Mouse (Mus musculus): ENCODE measurements around the gene Mgp. TPM values are rescaled to one million over a fixed set of nuclear protein-coding genes. Genes with fewer than 3 reads are reported as not detected.
A peak's percentile ranks its signal among the peaks of the same experiment; 100 is the strongest.

Mgp gene
- polyA plus RNA-seq, 1 experiment from 2014 or later = 274 TPM

GRCm38 (mm10) chr6:136914234-136914633 is 38.6 kb upstream of the Mgp start:
- Histone ChIP-seq H3K4me1 (ENCODE audit: insufficient read depth, low read length) (peaks cover 19% of the 10 kb centered on the region), H3K27ac (ENCODE audit: low read length) (no peak overlapping the region), H3K9me3 (ENCODE audit: low read length) (no peaks in the 10 kb centered on the region; the same call in 1 of the 2 replicates), H3K9ac (replicated peaks; ENCODE audit: low read length) (no peak overlapping the region), H3K36me3 (ENCODE audit: insufficient read depth, low read length) (no peaks in the 10 kb centered on the region), H3K4me2 (replicated peaks; ENCODE audit: low read depth, low read length) (no peak overlapping the region), H3K27me3 (ENCODE audit: insufficient read depth, low read length) (no peaks in the 10 kb centered on the region), H3K4me3 (ENCODE audit: low read length) (no peak overlapping the region)
- ATAC-seq (ENCODE audit: low FRiP score, low TSS enrichment) = no peak
- WGBS = 89% methylated on average over 6 of the region's 6 CpGs

- peak overlapping the region; percentile 48 for H3K4me2 ChIP-seq (replicated peaks; ENCODE audit: low read depth, low read length)
Observed at GRCm38 (mm10) chr6:136913384-136914126, 37.9 kb upstream of the Mgp start.

GRCm38 (mm10) chr6:136912751-136913265 is 37.2 kb upstream of the Mgp start:
- Histone ChIP-seq H3K27me3 (ENCODE audit: insufficient read depth, low read length) (no peaks in the 10 kb centered on the region), H3K4me3 (ENCODE audit: low read length) (no peak overlapping the region), H3K36me3 (ENCODE audit: insufficient read depth, low read length) (no peaks in the 10 kb centered on the region), H3K27ac (ENCODE audit: low read length) (no peak overlapping the region), H3K4me1 (ENCODE audit: insufficient read depth, low read length) (peaks cover 16% of the 10 kb centered on the region), H3K9ac (replicated peaks; ENCODE audit: low read length) (no peak overlapping the region), H3K9me3 (ENCODE audit: low read length) (no peaks in the 10 kb centered on the region; the same call in 1 of the 2 replicates), H3K4me2 (replicated peaks; ENCODE audit: low read depth, low read length) (no peak overlapping the region)
- 92% methylated on average over 1 of the region's 2 CpGs for WGBS
- ATAC-seq (ENCODE audit: low FRiP score, low TSS enrichment) = no peak

More at GRCm38 (mm10) chr6:136913384-136914126, 37.9 kb upstream of the Mgp start:
- Histone ChIP-seq H3K36me3 (ENCODE audit: insufficient read depth, low read length) (no peaks in the 10 kb centered on the region), H3K9me3 (ENCODE audit: low read length) (no peaks in the 10 kb centered on the region; the same call in 1 of the 2 replicates), H3K4me1 (ENCODE audit: insufficient read depth, low read length) (peaks cover 19% of the 10 kb centered on the region), H3K27me3 (ENCODE audit: insufficient read depth, low read length) (no peaks in the 10 kb centered on the region), H3K27ac (ENCODE audit: low read length) (peak overlapping the region; percentile 75), H3K4me3 (ENCODE audit: low read length) (0 out of 2 replicates have a peak overlapping the region, but pooled peaks have one; percentile 11), H3K9ac (replicated peaks; ENCODE audit: low read length) (peak overlapping the region; percentile 45)
- 14% methylated on average over 18 of the region's 18 CpGs for WGBS
- peak; percentile 53; the same call in 1 of the 2 replicates for ATAC-seq (ENCODE audit: low FRiP score, low TSS enrichment)

GRCm38 (mm10) chr6:136910247-136910890 is 34.7 kb upstream of the Mgp start:
- H3K27me3 ChIP-seq (ENCODE audit: insufficient read depth, low read length) = no peaks in the 10 kb centered on the region; the same call in 1 of the 2 replicates
- ATAC-seq (ENCODE audit: low FRiP score, low TSS enrichment) = peak; percentile 29; the same call in 1 of the 2 replicates
- no peaks in the 10 kb centered on the region; the same call in 1 of the 2 replicates for H3K9me3 ChIP-seq (ENCODE audit: low read length)
- H3K4me3 ChIP-seq (ENCODE audit: low read length) = no peak overlapping the region
- H3K4me2 ChIP-seq (replicated peaks; ENCODE audit: low read depth, low read length) = no peak overlapping the region
- H3K9ac ChIP-seq (replicated peaks; ENCODE audit: low read length) = no peak overlapping the region
- peak overlapping the region; percentile 36; the same call in 1 of the 2 replicates for H3K27ac ChIP-seq (ENCODE audit: low read length)
- WGBS = 68% methylated on average over 9 of the region's 9 CpGs
- peaks cover 16% of the 10 kb centered on the region for H3K4me1 ChIP-seq (ENCODE audit: insufficient read depth, low read length)
- H3K36me3 ChIP-seq (ENCODE audit: insufficient read depth, low read length) = no peaks in the 10 kb centered on the region

GRCm38 (mm10) chr6:136906937-136907293 is 31.3 kb upstream of the Mgp start:
- Histone ChIP-seq H3K9ac (replicated peaks; ENCODE audit: low read length) (no peak overlapping the region), H3K36me3 (ENCODE audit: insufficient read depth, low read length) (no peaks in the 10 kb centered on the region), H3K27me3 (ENCODE audit: insufficient read depth, low read length) (no peaks in the 10 kb centered on the region; the same call in 1 of the 2 replicates), H3K27ac (ENCODE audit: low read length) (no peak overlapping the region), H3K9me3 (ENCODE audit: low read length) (no peaks in the 10 kb centered on the region), H3K4me1 (ENCODE audit: insufficient read depth, low read length) (peaks cover 9% of the 10 kb centered on the region; the same call in 1 of the 2 replicates), H3K4me3 (ENCODE audit: low read length) (no peak overlapping the region), H3K4me2 (replicated peaks; ENCODE audit: low read depth, low read length) (no peak overlapping the region)
- ATAC-seq (ENCODE audit: low FRiP score, low TSS enrichment) = no peak; the same call in 1 of the 2 replicates
- 81% methylated on average over 10 of the region's 10 CpGs for WGBS

GRCm38 (mm10) chr6:136906283-136906936 is 30.8 kb upstream of the Mgp start:
- no peaks in the 10 kb centered on the region; the same call in 1 of the 2 replicates for H3K27me3 ChIP-seq (ENCODE audit: insufficient read depth, low read length)
- no peak overlapping the region for H3K27ac ChIP-seq (ENCODE audit: low read length)
- no peak overlapping the region for H3K4me2 ChIP-seq (replicated peaks; ENCODE audit: low read depth, low read length)
- no peak for ATAC-seq (ENCODE audit: low FRiP score, low TSS enrichment)
- peaks cover 9% of the 10 kb centered on the region; the same call in 1 of the 2 replicates for H3K4me1 ChIP-seq (ENCODE audit: insufficient read depth, low read length)
- H3K36me3 ChIP-seq (ENCODE audit: insufficient read depth, low read length) = no peaks in the 10 kb centered on the region
- H3K4me3 ChIP-seq (ENCODE audit: low read length) = no peak overlapping the region
- 83% methylated on average over 19 of the region's 19 CpGs for WGBS
- no peak overlapping the region for H3K9ac ChIP-seq (replicated peaks; ENCODE audit: low read length)
- no peaks in the 10 kb centered on the region for H3K9me3 ChIP-seq (ENCODE audit: low read length)

- H3K27ac ChIP-seq (ENCODE audit: low read length) = no peak overlapping the region
- H3K9me3 ChIP-seq (ENCODE audit: low read length) = no peaks in the 10 kb centered on the region
- H3K4me3 ChIP-seq (ENCODE audit: low read length) = no peak overlapping the region
- WGBS = 75% methylated on average over 8 of the region's 8 CpGs
- H3K36me3 ChIP-seq (ENCODE audit: insufficient read depth, low read length) = no peaks in the 10 kb centered on the region
- no peaks in the 10 kb centered on the region; the same call in 1 of the 2 replicates for H3K27me3 ChIP-seq (ENCODE audit: insufficient read depth, low read length)
- H3K4me2 ChIP-seq (replicated peaks; ENCODE audit: low read depth, low read length) = no peak overlapping the region
- H3K4me1 ChIP-seq (ENCODE audit: insufficient read depth, low read length) = no peaks in the 10 kb centered on the region
- ATAC-seq (ENCODE audit: low FRiP score, low TSS enrichment) = no peak
- no peak overlapping the region for H3K9ac ChIP-seq (replicated peaks; ENCODE audit: low read length)
Observed at GRCm38 (mm10) chr6:136903885-136904470, 28.4 kb upstream of the Mgp start.

GRCm38 (mm10) chr6:136902527-136902926 is 26.9 kb upstream of the Mgp start:
- H3K4me3 ChIP-seq (ENCODE audit: low read length) = no peak overlapping the region
- no peaks in the 10 kb centered on the region for H3K36me3 ChIP-seq (ENCODE audit: insufficient read depth, low read length)
- 87% methylated on average over 9 of the region's 9 CpGs for WGBS
- no peak overlapping the region for H3K9ac ChIP-seq (replicated peaks; ENCODE audit: low read length)
- H3K27ac ChIP-seq (ENCODE audit: low read length) = no peak overlapping the region
- no peaks in the 10 kb centered on the region for H3K9me3 ChIP-seq (ENCODE audit: low read length)
- no peak overlapping the region for H3K4me2 ChIP-seq (replicated peaks; ENCODE audit: low read depth, low read length)
- no peak for ATAC-seq (ENCODE audit: low FRiP score, low TSS enrichment)
- H3K4me1 ChIP-seq (ENCODE audit: insufficient read depth, low read length) = peaks cover 11% of the 10 kb centered on the region; the same call in 1 of the 2 replicates
- H3K27me3 ChIP-seq (ENCODE audit: insufficient read depth, low read length) = no peaks in the 10 kb centered on the region; the same call in 1 of the 2 replicates

- H3K27me3 ChIP-seq (ENCODE audit: insufficient read depth, low read length) = no peaks in the 10 kb centered on the region
- no peak overlapping the region for H3K4me2 ChIP-seq (replicated peaks; ENCODE audit: low read depth, low read length)
- ATAC-seq (ENCODE audit: low FRiP score, low TSS enrichment) = no peak
- no peak overlapping the region for H3K9ac ChIP-seq (replicated peaks; ENCODE audit: low read length)
- 65% methylated on average over 2 of the region's 2 CpGs for WGBS
- H3K36me3 ChIP-seq (ENCODE audit: insufficient read depth, low read length) = no peaks in the 10 kb centered on the region
- H3K4me1 ChIP-seq (ENCODE audit: insufficient read depth, low read length) = peaks cover 16% of the 10 kb centered on the region; the same call in 1 of the 2 replicates
- H3K4me3 ChIP-seq (ENCODE audit: low read length) = no peak overlapping the region
- no peaks in the 10 kb centered on the region for H3K9me3 ChIP-seq (ENCODE audit: low read length)
- no peak overlapping the region for H3K27ac ChIP-seq (ENCODE audit: low read length)
Observed at GRCm38 (mm10) chr6:136901010-136901409, 25.4 kb upstream of the Mgp start.
